Mouse (Mus musculus): ENCODE data around the gene Acox1.

The Acox1 gene

GRCm38 (mm10) chr11:116198639-116199531 is at the start of gene Acox1, which contains the start of gene Ten1:
Gene Acox1, minus strand, starts transcription at chr11:116199045.
Gene Ten1, plus strand, starts transcription at chr11:116198855.
- peak; percentile 97 for DNase-seq (ENCODE audit: low read depth, low spot score)

- DNase-seq (ENCODE audit: low read depth, low spot score): no peak
Observed at GRCm38 (mm10) chr11:116247502-116248222, 48.8 kb upstream of the Acox1 start.

GRCm38 (mm10) chr11:116245616-116246015 is 46.8 kb upstream of the Acox1 start:
- no peak for DNase-seq (ENCODE audit: low read depth, low spot score)

GRCm38 (mm10) chr11:116244580-116244979 is 45.7 kb upstream of the Acox1 start:
- DNase-seq (ENCODE audit: low read depth, low spot score): no peak

GRCm38 (mm10) chr11:116241744-116242235 is 42.9 kb upstream of the Acox1 start:
- DNase-seq (ENCODE audit: low read depth, low spot score): no peak

- DNase-seq (ENCODE audit: low read depth, low spot score): no peak
Observed at GRCm38 (mm10) chr11:116239797-116240196, 41.0 kb upstream of the Acox1 start.

GRCm38 (mm10) chr11:116237742-116238395 is 39.0 kb upstream of the Acox1 start, which contains the start of gene Evpl:
Gene Evpl, minus strand, starts transcription at chr11:116238077.
- no peak for DNase-seq (ENCODE audit: low read depth, low spot score)

GRCm38 (mm10) chr11:116234901-116235300 is 36.1 kb upstream of the Acox1 start:
- no peak for DNase-seq (ENCODE audit: low read depth, low spot score)

GRCm38 (mm10) chr11:116232427-116232826 is 33.6 kb upstream of the Acox1 start:
- peak; percentile 65 for DNase-seq (ENCODE audit: low read depth, low spot score)

- DNase-seq (ENCODE audit: low read depth, low spot score): no peak
Observed at GRCm38 (mm10) chr11:116228699-116229098, 29.9 kb upstream of the Acox1 start.

GRCm38 (mm10) chr11:116226414-116226813 is 27.6 kb upstream of the Acox1 start:
- DNase-seq (ENCODE audit: low read depth, low spot score): peak; percentile 83

GRCm38 (mm10) chr11:116222740-116223059 is 23.9 kb upstream of the Acox1 start:
- no peak for DNase-seq (ENCODE audit: low read depth, low spot score)

GRCm38 (mm10) chr11:116221931-116222739 is 23.3 kb upstream of the Acox1 start:
- DNase-seq (ENCODE audit: low read depth, low spot score): peak; percentile 43

- peak; percentile 57 for DNase-seq (ENCODE audit: low read depth, low spot score)
Observed at GRCm38 (mm10) chr11:116219885-116220284, 21.0 kb upstream of the Acox1 start.

- DNase-seq (ENCODE audit: low read depth, low spot score): peak; percentile 93
Observed at GRCm38 (mm10) chr11:116218737-116219400, 20.0 kb upstream of the Acox1 start.

- no peak for DNase-seq (ENCODE audit: low read depth, low spot score)
Observed at GRCm38 (mm10) chr11:116218263-116218662, 19.4 kb upstream of the Acox1 start.

- no peak for DNase-seq (ENCODE audit: low read depth, low spot score)
Observed at GRCm38 (mm10) chr11:116216549-116216948, 17.7 kb upstream of the Acox1 start.

GRCm38 (mm10) chr11:116215991-116216390 is 17.1 kb upstream of the Acox1 start:
- no peak for DNase-seq (ENCODE audit: low read depth, low spot score)

- DNase-seq (ENCODE audit: low read depth, low spot score): no peak
Observed at GRCm38 (mm10) chr11:116215181-116215580, 16.3 kb upstream of the Acox1 start.

GRCm38 (mm10) chr11:116213877-116214510 is 15.1 kb upstream of the Acox1 start:
- DNase-seq (ENCODE audit: low read depth, low spot score): no peak

All from brain, adult 2 months (tissue).